Mouse (Mus musculus) small intestine, adult 2 months (tissue): ENCODE data around the gene Gm26938. TPM values are rescaled to one million over a fixed set of nuclear protein-coding genes. Genes with fewer than 3 reads are reported as not detected.

ENCODE experiments used
- H3K27ac ChIP-seq: fragments of 200-500 bp; 2 replicates; pipeline ENCODE4 v1.5.1; 2012; ENCODE audit warnings: low read depth, low read length, control low read depth, inconsistent platforms; ENCODE audit not compliant: insufficient read depth
- H3K27me3 ChIP-seq: fragments of 200-500 bp; 2 replicates; pipeline ENCODE4 v1.6.1; 2012; ENCODE audit warnings: mild to moderate bottlenecking, moderate library complexity, low read length, inconsistent platforms; ENCODE audit not compliant: control insufficient read depth, insufficient read depth
- H3K36me3 ChIP-seq: fragments of 200-500 bp; 2 replicates; pipeline ENCODE4 v1.6.1; 2012; ENCODE audit warnings: mild to moderate bottlenecking, low read length, control low read depth, inconsistent platforms; ENCODE audit not compliant: control insufficient read depth, insufficient read depth
- H3K4me1 ChIP-seq: fragments of 200-500 bp; 2 replicates; pipeline ENCODE4 v1.6.1; 2012; ENCODE audit warnings: low read length, inconsistent platforms, mixed read lengths; ENCODE audit not compliant: control insufficient read depth, insufficient read depth, insufficient read length
- H3K4me3 ChIP-seq: fragments of 200-500 bp; 2 replicates; pipeline ENCODE4 v1.5.1; 2012; ENCODE audit warnings: low read depth, mild to moderate bottlenecking, control low read depth, inconsistent platforms, low read length, moderate library complexity
- CTCF ChIP-seq: fragments of 200-500 bp; IDR thresholded peaks from 2 replicates; pipeline ENCODE4 v1.5.1; 2012; ENCODE audit warnings: low read depth, mild to moderate bottlenecking, control low read depth, inconsistent platforms, low read length, moderate library complexity, mixed read lengths; ENCODE audit not compliant: insufficient replicate concordance, insufficient read length; ENCODE audit errors: extremely low read depth
- POLR2A ChIP-seq: fragments of 200-500 bp; IDR thresholded peaks from 2 replicates; pipeline ENCODE4 v1.6.1; 2012; ENCODE audit warnings: low read depth, mild to moderate bottlenecking, control low read depth, inconsistent platforms, low read length, moderate library complexity
- WGBS: fragments of 180-500 bp; shearing (Covaris S2); methylation state at CpG from one replicate; pipeline ENCODE4 v1.1.7; 2018; 5-methylcytosine and 5-hydroxymethylcytosine counted together
- polyA plus RNA-seq: library from polyadenylated mRNA; depleted of rRNA; stranded (reverse); fragments of >200 nt; gene quantifications from 2 replicates; pipeline ENCODE4 v1.2.3, GENCODE M21; 2012

Gene Gm26938
- polyA plus RNA-seq, 1 experiment, result not detected

- H3K27me3 ChIP-seq, result no peaks in the 10 kb centered on the region
- peaks cover 51% of the 10 kb centered on the region for H3K4me1 ChIP-seq
- TF ChIP-seq POLR2A (no peak; the same call in 1 of the 2 replicates), CTCF (no peak)
- H3K36me3 ChIP-seq, result no peaks in the 10 kb centered on the region
- H3K4me3 ChIP-seq, result peak overlapping the region; percentile 58
- WGBS, result 3% methylated on average over 11 of the region's 11 CpGs
- H3K27ac ChIP-seq, result peak overlapping the region; percentile 96
Observed at GRCm38 (mm10) chr5:139793338-139794089, 32.7 kb downstream of the Gm26938 start.

GRCm38 (mm10) chr5:139792966-139793337 is 33.3 kb downstream of the Gm26938 start:
- no peaks in the 10 kb centered on the region for H3K27me3 ChIP-seq
- peak overlapping the region; percentile 58 for H3K4me3 ChIP-seq
- H3K4me1 ChIP-seq, result peaks cover 49% of the 10 kb centered on the region
- peak overlapping the region; percentile 96 for H3K27ac ChIP-seq
- H3K36me3 ChIP-seq, result no peaks in the 10 kb centered on the region
- 1% methylated on average over 3 of the region's 3 CpGs for WGBS
- TF ChIP-seq POLR2A, result no peak; the same call in 1 of the 2 replicates
- no peak for TF ChIP-seq CTCF

- Histone ChIP-seq H3K36me3 (no peaks in the 10 kb centered on the region), H3K4me3 (peak overlapping the region; percentile 85), H3K27me3 (no peaks in the 10 kb centered on the region), H3K27ac (peak overlapping the region; percentile 96), H3K4me1 (peaks cover 44% of the 10 kb centered on the region)
- TF ChIP-seq CTCF, result no peak
- TF ChIP-seq POLR2A, result no peak
- 3% methylated on average over 11 of the region's 11 CpGs for WGBS
Observed at GRCm38 (mm10) chr5:139792159-139792775, 33.9 kb downstream of the Gm26938 start.

- Histone ChIP-seq H3K27ac (peak within 1 kb of the TSS; percentile 96), H3K36me3 (no peaks in the 10 kb centered on the region), H3K4me3 (peak within 1 kb of the TSS; percentile 85), H3K27me3 (no peaks in the 10 kb centered on the region), H3K4me1 (peaks cover 37% of the 10 kb centered on the region)
- TF ChIP-seq POLR2A (peak; percentile 95), CTCF (no peak)
- WGBS, result under 1% methylated on average over 91 of the region's 92 CpGs
Observed at GRCm38 (mm10) chr5:139791227-139792158, 34.7 kb downstream of the Gm26938 start, which contains the start of gene Mafk. Gene Mafk, plus strand, starts transcription at chr5:139791513.

GRCm38 (mm10) chr5:139789466-139789865 is 36.7 kb downstream of the Gm26938 start:
- Histone ChIP-seq H3K4me1 (peaks cover 18% of the 10 kb centered on the region), H3K36me3 (no peaks in the 10 kb centered on the region), H3K27ac (no peak overlapping the region), H3K4me3 (no peak overlapping the region), H3K27me3 (no peaks in the 10 kb centered on the region)
- 50% methylated on average over 4 of the region's 4 CpGs for WGBS
- no peak for TF ChIP-seq POLR2A
- TF ChIP-seq CTCF, result no peak

GRCm38 (mm10) chr5:139781406-139781805 is 44.8 kb downstream of the Gm26938 start:
- no peaks in the 10 kb centered on the region; the same call in 1 of the 2 replicates for H3K4me1 ChIP-seq
- no peaks in the 10 kb centered on the region for H3K36me3 ChIP-seq
- no peak overlapping the region for H3K4me3 ChIP-seq
- WGBS, result 80% methylated on average over 8 of the region's 8 CpGs
- TF ChIP-seq POLR2A (no peak), CTCF (no peak)
- H3K27ac ChIP-seq, result no peak overlapping the region
- no peaks in the 10 kb centered on the region for H3K27me3 ChIP-seq
